Mouse (Mus musculus) small intestine, adult 2 months (tissue): Measurements from ENCODE around the gene Fmo1.

ENCODE experiments used
- CTCF ChIP-seq: fragments of 200-500 bp; IDR thresholded peaks from 2 replicates; pipeline ENCODE4 v1.5.1; 2012; ENCODE audit warnings: low read depth, mild to moderate bottlenecking, control low read depth, inconsistent platforms, low read length, moderate library complexity, mixed read lengths; ENCODE audit not compliant: insufficient replicate concordance, insufficient read length; ENCODE audit errors: extremely low read depth
- POLR2A ChIP-seq: fragments of 200-500 bp; IDR thresholded peaks from 2 replicates; pipeline ENCODE4 v1.6.1; 2012; ENCODE audit warnings: low read depth, mild to moderate bottlenecking, control low read depth, inconsistent platforms, low read length, moderate library complexity

DNA sequence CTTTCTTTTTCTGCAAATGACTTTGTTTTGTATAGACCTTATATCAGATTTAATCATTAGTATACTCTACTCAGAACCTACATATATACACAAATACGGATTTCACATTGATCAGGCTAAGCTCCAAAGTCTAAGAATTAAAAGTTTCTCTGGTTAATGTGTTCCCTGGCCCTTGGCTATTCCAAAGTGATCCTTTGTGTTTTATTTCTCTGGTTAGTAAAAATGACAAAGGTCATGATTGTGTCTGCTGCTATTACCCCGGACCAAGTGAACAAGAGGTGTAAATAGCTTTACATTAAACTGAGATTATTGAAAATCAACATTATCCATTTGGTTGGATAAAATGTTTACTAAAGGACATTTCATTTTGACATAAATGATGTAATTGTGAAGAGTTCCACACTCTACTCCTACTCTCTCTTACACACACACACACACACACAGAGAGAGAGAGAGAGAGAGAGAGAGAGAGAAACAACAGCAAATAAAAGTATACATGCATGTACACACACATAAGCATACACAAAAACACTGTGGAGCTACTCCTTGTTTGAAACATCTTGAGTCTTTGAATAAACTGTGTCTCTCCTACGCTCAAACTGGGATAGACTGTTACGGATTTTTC is 48.6 kb upstream of the Fmo1 start:
- TF ChIP-seq CTCF: no peak
- no peak for TF ChIP-seq POLR2A
